Mouse (Mus musculus): Measurements from ENCODE around the gene Ckap4. TPM values are rescaled to one million over a fixed set of nuclear protein-coding genes. Genes with fewer than 3 reads are reported as not detected.
A peak's percentile ranks its signal among the peaks of the same experiment; 100 is the strongest.

The Ckap4 gene
- polyA plus RNA-seq, 1 experiment from 2014 or later: 75.2 TPM

DNA sequence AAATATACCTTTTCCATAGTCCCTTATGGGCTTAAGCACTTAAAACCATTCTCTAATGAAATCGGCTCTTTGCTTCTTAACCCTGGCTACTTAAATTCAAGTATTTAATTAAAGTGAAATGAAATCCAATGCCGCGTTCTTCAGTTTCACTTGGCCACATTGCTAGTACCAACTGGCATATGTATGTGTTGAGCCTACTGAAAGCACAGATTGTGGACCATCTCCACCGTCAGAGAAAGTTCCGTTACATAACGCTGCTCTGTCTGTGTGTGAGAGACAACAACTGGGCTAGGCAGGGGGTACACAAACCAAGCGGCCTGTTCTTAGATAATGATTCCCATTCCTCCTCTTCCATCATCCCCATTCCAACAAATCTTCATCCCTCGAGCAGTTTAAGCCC, 30.6 kb upstream of the Ckap4 start:
- H3K4me1 ChIP-seq (replicated peaks): peaks cover 5% of the 10 kb centered on the region; the same call in 1 of the 2 replicates
- no peak overlapping the region for H3K27ac ChIP-seq
- no peaks in the 10 kb centered on the region for H3K27me3 ChIP-seq
- H3K36me3 ChIP-seq: no peaks in the 10 kb centered on the region
- WGBS: 80% methylated on average over 8 of the region's 8 CpGs
- H3K4me2 ChIP-seq: no peak overlapping the region
- ATAC-seq (replicated peaks; ENCODE audit: insufficient number of reproducible peaks, insufficient read depth, low FRiP score, low read depth): no peak
- H3K9me3 ChIP-seq (replicated peaks): no peaks in the 10 kb centered on the region
- H3K4me3 ChIP-seq: no peak overlapping the region
- no peak overlapping the region for H3K9ac ChIP-seq

DNA sequence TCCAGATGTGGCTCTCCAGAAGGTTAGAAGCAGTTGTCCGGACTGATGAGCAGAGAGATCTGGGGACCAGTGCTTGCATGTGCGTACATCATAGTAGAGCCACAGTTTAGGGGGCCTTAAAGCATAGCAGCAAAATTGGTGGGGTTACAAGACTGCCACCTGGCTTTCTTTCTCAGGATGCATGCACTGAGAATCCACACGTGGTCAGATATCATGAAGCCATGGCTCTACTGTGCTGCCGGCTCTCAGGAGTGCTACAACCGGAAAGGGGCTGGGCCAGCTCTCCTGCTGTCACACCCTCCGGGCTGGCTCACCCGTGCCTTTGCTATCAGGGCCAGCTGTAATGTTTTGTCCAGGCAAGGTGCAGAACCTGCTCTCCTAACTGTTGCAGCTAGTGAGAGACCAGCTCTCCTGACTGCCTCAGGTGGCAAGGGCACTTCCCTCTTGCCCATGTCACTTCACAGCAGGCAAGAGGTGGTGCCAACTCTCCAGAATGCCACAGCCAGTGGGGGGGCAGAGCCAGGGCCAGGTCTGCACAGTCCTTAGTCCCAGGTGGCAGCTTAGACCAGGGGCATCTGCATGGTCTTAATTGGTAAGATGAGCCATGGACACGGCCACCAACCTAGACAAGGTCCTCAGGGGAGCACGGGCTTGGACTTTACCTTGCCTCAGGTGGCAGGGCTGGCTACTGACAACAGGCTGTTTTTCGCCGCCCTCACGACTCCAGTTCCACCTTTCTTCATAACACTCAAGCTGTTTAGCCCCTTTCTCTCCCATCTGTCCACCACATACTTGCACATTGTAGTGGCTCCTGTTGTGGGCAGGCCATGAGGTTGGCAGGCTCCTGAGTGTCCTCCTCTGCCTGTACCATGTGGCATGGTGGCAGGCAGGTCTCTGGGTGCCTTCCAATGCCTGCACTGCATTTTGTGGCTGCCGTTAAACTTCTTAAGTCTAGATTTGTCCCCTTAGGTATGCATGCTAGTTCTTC, 29.0 kb upstream of the Ckap4 start:
- peak; percentile 35; the same call in 1 of the 2 replicates for ATAC-seq (replicated peaks; ENCODE audit: insufficient number of reproducible peaks, insufficient read depth, low FRiP score, low read depth)
- Histone ChIP-seq H3K4me1 (replicated peaks) (peaks cover 5% of the 10 kb centered on the region; the same call in 1 of the 2 replicates), H3K36me3 (no peaks in the 10 kb centered on the region), H3K4me2 (no peak overlapping the region), H3K9ac (no peak overlapping the region), H3K4me3 (no peak overlapping the region), H3K27me3 (no peaks in the 10 kb centered on the region), H3K27ac (no peak overlapping the region), H3K9me3 (replicated peaks) (no peaks in the 10 kb centered on the region)
- 56% methylated on average over 13 of the region's 13 CpGs for WGBS

DNA sequence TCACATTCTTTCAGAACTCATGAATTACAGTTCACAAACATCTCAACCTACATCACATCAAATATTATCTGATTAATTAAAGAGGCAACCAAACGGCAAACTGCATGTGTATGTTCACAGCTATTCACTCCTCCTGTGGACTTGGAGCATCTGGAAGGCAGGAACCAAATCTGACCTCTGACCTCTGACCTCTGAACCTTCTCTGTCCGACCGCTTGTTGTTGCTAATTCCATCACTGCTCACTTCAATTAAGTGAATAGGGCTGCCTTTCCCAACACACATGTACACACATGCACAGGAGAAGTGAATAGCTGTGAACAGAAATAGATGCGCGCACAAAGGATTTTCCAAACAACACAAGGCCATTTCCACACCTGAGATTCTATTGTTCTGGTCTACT, 28.3 kb upstream of the Ckap4 start:
- WGBS: 73% methylated on average over 5 of the region's 5 CpGs
- Histone ChIP-seq H3K36me3 (no peaks in the 10 kb centered on the region), H3K9me3 (replicated peaks) (no peaks in the 10 kb centered on the region)

DNA sequence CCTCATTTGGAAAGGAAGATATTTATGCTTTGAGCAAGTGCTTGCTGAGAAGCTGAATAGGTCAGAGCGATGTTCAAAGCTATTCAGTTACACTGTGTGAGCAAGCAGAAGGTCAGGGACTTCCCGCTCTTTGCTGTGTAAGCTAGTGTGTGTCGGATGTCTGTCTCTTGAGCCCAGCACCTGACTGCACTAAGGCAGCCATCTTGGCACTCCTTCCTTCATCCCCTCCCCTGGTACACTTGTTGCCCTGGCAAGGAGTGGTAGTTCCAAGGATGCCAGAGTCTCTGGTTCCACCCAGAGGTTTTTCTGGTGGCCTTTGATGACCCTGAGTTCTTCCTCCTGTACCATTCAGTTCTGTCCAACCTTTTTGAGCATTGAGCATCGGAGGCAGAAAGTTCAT, 26.1 kb upstream of the Ckap4 start:
- Histone ChIP-seq H3K27ac (no peak overlapping the region), H3K36me3 (no peaks in the 10 kb centered on the region), H3K4me3 (no peak overlapping the region), H3K4me2 (no peak overlapping the region), H3K9me3 (replicated peaks) (no peaks in the 10 kb centered on the region), H3K9ac (no peak overlapping the region), H3K4me1 (replicated peaks) (peaks cover 5% of the 10 kb centered on the region; the same call in 1 of the 2 replicates), H3K27me3 (no peaks in the 10 kb centered on the region)
- WGBS: 89% methylated on average over 4 of the region's 4 CpGs
- no peak for ATAC-seq (replicated peaks; ENCODE audit: insufficient number of reproducible peaks, insufficient read depth, low FRiP score, low read depth)

More for the DNA sequence above, 28.3 kb upstream of the Ckap4 start:
- peaks cover 5% of the 10 kb centered on the region; the same call in 1 of the 2 replicates for H3K4me1 ChIP-seq (replicated peaks)
- H3K4me2 ChIP-seq: no peak overlapping the region
- no peaks in the 10 kb centered on the region for H3K27me3 ChIP-seq
- no peak overlapping the region for H3K4me3 ChIP-seq
- ATAC-seq (replicated peaks; ENCODE audit: insufficient number of reproducible peaks, insufficient read depth, low FRiP score, low read depth): no peak
- no peak overlapping the region for H3K27ac ChIP-seq
- H3K9ac ChIP-seq: no peak overlapping the region

DNA sequence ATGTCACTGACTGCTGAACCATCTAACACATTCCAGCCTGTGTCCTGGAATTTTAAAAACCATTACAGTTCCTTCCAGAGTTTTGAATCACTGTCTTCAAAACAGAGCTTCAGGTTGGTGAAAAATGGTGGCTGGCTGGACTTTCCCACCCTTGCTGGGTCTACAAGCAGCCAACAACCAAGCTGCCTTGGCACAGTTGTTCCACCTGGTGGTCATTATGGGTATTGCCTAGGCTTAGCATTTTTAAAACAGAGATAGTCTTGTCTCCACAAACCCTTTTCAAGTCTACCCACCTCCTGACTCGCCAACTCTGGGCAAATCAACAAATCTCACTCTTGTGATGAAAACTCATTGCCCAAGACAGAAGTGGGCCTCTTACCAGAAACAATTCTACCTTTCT, 24.6 kb upstream of the Ckap4 start:
- Histone ChIP-seq H3K9me3 (replicated peaks) (no peaks in the 10 kb centered on the region), H3K27ac (no peak overlapping the region), H3K4me3 (no peak overlapping the region), H3K9ac (no peak overlapping the region), H3K36me3 (no peaks in the 10 kb centered on the region), H3K27me3 (no peaks in the 10 kb centered on the region), H3K4me2 (no peak overlapping the region), H3K4me1 (replicated peaks) (peaks cover 5% of the 10 kb centered on the region; the same call in 1 of the 2 replicates)
- no peak for ATAC-seq (replicated peaks; ENCODE audit: insufficient number of reproducible peaks, insufficient read depth, low FRiP score, low read depth)
- WGBS: 89% methylated on average over 1 of the region's 1 CpGs

DNA sequence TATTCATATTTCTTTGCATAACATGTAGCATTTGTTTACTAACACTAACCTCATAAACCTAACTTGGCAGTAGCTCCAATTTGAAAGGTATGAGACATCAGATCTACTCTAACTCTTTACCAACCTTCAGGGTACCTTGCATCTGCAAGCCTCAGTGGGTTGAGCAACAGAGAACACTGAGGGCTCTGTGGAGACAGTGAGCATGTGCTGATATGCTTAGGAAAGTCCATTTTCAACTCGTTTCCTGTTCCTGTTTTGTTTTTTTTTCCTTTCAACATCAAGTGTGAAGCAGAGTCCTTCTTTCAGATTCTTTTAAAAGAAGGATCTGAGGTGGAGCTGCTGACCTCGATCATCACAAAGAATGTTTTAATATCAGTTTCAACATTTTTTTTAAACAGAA, 22.3 kb upstream of the Ckap4 start:
- ATAC-seq (replicated peaks; ENCODE audit: insufficient number of reproducible peaks, insufficient read depth, low FRiP score, low read depth): no peak
- Histone ChIP-seq H3K4me1 (replicated peaks) (no peaks in the 10 kb centered on the region), H3K9me3 (replicated peaks) (no peaks in the 10 kb centered on the region), H3K4me2 (no peak overlapping the region), H3K27ac (no peak overlapping the region), H3K4me3 (no peak overlapping the region), H3K9ac (no peak overlapping the region), H3K36me3 (no peaks in the 10 kb centered on the region), H3K27me3 (no peaks in the 10 kb centered on the region)
- WGBS: 57% methylated on average over 2 of the region's 2 CpGs

DNA sequence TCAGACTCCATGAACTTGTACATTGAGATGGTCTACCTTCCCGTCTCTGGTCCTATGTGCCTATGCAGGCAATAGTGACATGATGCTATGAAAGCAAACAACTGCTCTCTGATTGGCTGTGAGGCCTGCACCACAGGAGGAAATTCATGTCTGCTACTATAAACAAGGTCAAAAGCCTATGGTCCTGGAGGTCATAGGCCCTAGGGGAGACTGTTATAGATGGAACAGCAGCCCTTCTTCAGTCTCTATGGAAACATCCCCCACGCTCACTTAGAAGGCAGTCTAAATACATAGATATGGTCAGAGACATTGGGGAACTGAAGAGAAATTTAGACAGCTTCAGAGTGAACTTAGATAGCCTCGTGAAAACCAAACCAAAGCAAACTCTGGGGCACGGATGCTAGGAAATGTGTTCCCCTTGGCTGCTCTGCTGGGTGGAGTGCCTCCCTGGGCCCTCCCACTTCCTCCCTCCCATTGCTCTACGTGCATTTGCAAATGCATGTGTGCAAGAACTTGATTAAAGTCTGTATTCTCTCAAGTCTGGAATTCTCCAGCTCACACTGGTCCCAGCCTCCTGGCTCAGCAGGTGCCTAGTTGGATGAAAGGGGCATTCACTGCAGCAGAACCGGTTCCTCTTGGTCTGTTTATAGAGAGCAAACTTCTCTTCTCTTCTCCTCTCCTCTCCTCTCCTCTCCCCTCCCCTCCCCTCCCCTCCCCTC, 20.6 kb upstream of the Ckap4 start:
- no peak overlapping the region for H3K9ac ChIP-seq
- no peaks in the 10 kb centered on the region for H3K36me3 ChIP-seq
- H3K4me1 ChIP-seq (replicated peaks): no peaks in the 10 kb centered on the region
- H3K9me3 ChIP-seq (replicated peaks): no peaks in the 10 kb centered on the region
- no peaks in the 10 kb centered on the region for H3K27me3 ChIP-seq
- ATAC-seq (replicated peaks; ENCODE audit: insufficient number of reproducible peaks, insufficient read depth, low FRiP score, low read depth): no peak
- H3K4me2 ChIP-seq: no peak overlapping the region
- no peak overlapping the region for H3K4me3 ChIP-seq
- no peak overlapping the region for H3K27ac ChIP-seq
- 41% methylated on average over 6 of the region's 6 CpGs for WGBS

DNA sequence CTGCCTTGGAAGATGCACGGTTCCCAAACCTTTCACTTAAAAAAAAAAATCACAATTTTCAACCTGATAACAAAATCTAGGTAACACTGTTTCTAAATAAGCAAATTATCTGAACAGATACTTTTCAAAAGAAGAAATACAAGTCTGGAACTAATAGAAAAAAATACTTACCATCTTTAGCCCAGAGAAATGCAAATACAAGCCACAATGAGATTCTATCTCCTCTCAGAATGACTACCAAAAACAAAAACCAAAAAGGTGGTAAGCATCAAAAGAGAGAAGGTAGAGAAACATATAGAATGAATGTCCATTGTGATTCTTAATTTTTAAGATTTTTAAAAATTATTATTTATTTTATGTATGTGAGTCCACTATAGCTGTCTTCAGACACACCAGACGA, 18.6 kb upstream of the Ckap4 start:
- no peak overlapping the region for H3K4me3 ChIP-seq
- no peak overlapping the region for H3K4me2 ChIP-seq
- no peak overlapping the region for H3K9ac ChIP-seq
- no peaks in the 10 kb centered on the region for H3K4me1 ChIP-seq (replicated peaks)
- WGBS: 90% methylated on average over 2 of the region's 2 CpGs
- no peak overlapping the region for H3K27ac ChIP-seq
- no peaks in the 10 kb centered on the region for H3K27me3 ChIP-seq
- no peaks in the 10 kb centered on the region for H3K9me3 ChIP-seq (replicated peaks)
- no peaks in the 10 kb centered on the region for H3K36me3 ChIP-seq
- ATAC-seq (replicated peaks; ENCODE audit: insufficient number of reproducible peaks, insufficient read depth, low FRiP score, low read depth): no peak

DNA sequence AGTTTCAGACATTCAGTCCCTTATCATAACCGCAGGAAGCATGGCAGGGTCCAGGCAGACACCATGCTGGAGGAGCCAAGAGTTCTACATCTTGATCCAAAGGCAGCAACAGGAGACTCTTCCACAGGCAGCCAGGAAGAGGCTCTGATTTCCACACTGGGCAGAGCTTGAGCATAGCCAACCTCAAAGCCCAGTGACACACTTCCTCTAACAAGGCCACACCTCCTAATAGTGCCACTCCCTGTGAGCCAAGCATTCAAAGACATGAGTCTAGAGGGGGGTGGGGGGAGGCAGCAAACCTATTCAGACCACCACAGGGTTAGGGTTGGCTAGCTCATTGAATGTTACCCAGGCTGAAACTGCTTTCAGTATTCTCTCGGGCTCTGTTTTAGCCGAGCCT, 18.0 kb upstream of the Ckap4 start:
- no peak overlapping the region for H3K27ac ChIP-seq
- H3K36me3 ChIP-seq: no peaks in the 10 kb centered on the region
- H3K9ac ChIP-seq: no peak overlapping the region
- H3K4me1 ChIP-seq (replicated peaks): no peaks in the 10 kb centered on the region
- H3K9me3 ChIP-seq (replicated peaks): no peaks in the 10 kb centered on the region
- no peaks in the 10 kb centered on the region for H3K27me3 ChIP-seq
- 87% methylated on average over 3 of the region's 3 CpGs for WGBS
- no peak for ATAC-seq (replicated peaks; ENCODE audit: insufficient number of reproducible peaks, insufficient read depth, low FRiP score, low read depth)
- no peak overlapping the region for H3K4me3 ChIP-seq
- H3K4me2 ChIP-seq: no peak overlapping the region

DNA sequence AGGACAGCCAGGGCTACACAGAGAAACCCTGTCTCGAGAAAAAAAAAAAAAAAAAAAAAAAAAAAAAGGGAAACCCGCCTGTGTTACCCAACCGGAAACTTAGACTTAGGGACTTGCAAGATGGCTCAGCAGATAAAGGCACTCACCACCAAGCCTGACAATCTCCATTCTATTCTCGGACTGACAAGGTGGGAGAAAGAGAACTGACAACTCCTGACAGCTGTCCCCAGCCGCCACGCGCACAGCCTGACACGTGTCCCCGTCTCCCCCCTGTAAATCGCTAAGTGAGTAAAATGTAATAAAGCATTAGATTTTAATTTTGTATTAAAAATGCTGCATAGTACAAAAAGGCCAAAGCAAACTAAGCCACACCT, 16.0 kb upstream of the Ckap4 start:
- no peak for ATAC-seq (replicated peaks; ENCODE audit: insufficient number of reproducible peaks, insufficient read depth, low FRiP score, low read depth)
- H3K4me3 ChIP-seq: no peak overlapping the region
- H3K9ac ChIP-seq: no peak overlapping the region
- no peaks in the 10 kb centered on the region for H3K4me1 ChIP-seq (replicated peaks)
- H3K4me2 ChIP-seq: no peak overlapping the region
- no peaks in the 10 kb centered on the region for H3K36me3 ChIP-seq
- H3K27ac ChIP-seq: no peak overlapping the region
- 59% methylated on average over 10 of the region's 10 CpGs for WGBS
- H3K27me3 ChIP-seq: no peaks in the 10 kb centered on the region
- no peaks in the 10 kb centered on the region for H3K9me3 ChIP-seq (replicated peaks)

DNA sequence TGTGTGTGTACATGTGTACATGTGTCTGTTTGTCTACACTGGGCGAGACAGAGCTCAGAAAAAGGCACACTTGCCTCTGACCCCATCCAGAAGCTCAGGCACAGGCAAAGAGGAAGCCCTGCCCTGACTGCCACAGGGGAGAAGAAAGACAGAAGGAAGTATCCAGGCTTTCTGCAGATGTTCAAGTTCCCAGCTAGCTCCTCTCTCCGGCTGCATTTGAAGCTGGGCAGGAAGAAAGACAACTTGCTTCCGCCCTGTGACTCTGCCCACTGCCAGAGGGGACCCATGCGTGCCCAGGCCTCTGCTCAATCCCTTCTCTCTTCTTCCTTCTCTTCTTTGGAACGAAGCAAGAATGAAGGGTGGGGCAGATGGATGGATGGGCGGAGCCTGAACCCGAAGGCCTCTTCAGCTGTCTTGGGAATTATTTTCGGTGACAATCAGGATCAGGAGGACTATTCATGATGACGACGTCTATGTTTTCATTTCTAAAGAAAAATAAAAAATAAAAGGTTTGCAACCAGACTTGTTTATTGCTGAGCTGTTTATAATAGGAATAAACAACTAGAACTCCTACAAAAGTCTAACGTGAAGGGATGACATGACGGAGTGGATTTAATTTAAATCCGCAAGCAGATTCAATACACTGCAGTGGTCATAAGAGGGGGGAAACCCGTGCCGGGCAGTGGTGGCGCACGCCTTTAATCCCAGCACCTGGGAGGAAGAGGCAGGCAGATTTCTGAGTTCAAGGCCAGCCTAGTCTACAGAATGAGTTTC, 15.5 kb upstream of the Ckap4 start:
- WGBS: 78% methylated on average over 17 of the region's 17 CpGs
- no peak overlapping the region for H3K4me3 ChIP-seq

More for the DNA sequence above, 15.5 kb upstream of the Ckap4 start:
- Histone ChIP-seq H3K9ac (no peak overlapping the region), H3K4me1 (replicated peaks) (no peaks in the 10 kb centered on the region), H3K27me3 (no peaks in the 10 kb centered on the region), H3K27ac (no peak overlapping the region), H3K36me3 (no peaks in the 10 kb centered on the region), H3K9me3 (replicated peaks) (no peaks in the 10 kb centered on the region), H3K4me2 (no peak overlapping the region)
- ATAC-seq (replicated peaks; ENCODE audit: insufficient number of reproducible peaks, insufficient read depth, low FRiP score, low read depth): no peak

Data from heart, embryonic 15.5 days (tissue).